Mouse (Mus musculus): ENCODE measurements around the gene 1700028K03Rik. TPM values are rescaled to one million over a fixed set of nuclear protein-coding genes. Genes with fewer than 3 reads are reported as not detected.

1700028K03Rik gene
- total RNA-seq, 1 experiment, result 0.40 TPM

- H3K4me3 ChIP-seq (ENCODE audit: insufficient read depth in 1 of 2, low read depth in 1 of 2, low read length in 2 of 2, poor library complexity in 1 of 2, severe bottlenecking in 1 of 2), result no peak overlapping the region
- no peak overlapping the region for H3K9ac ChIP-seq (ENCODE audit: insufficient read depth, low read depth, low read length, poor library complexity, severe bottlenecking)
- H3K4me1 ChIP-seq (ENCODE audit: control insufficient read depth in 2 of 2, insufficient read depth in 2 of 2, low read length in 2 of 2, poor library complexity in 1 of 2), result no peaks in the 10 kb centered on the region
- in situ Hi-C loops (cut with MboI; ENCODE audit: low sequenced_read_pairs in 2 of 2, unreplicated experiment in 2 of 2), result no loop called here
- no peak for TF ChIP-seq HCFC1 (IDR thresholded peaks at IDR 0.05; ENCODE audit: borderline replicate concordance, insufficient read depth, low read length)
- TF ChIP-seq ZNF384 (IDR thresholded peaks at IDR 0.05; ENCODE audit: low read depth, low read length), result no peak
- no peak for TF ChIP-seq CHD2 (IDR thresholded peaks at IDR 0.05; ENCODE audit: low read depth, low read length)
- no peak for TF ChIP-seq MAFK (IDR thresholded peaks at IDR 0.05; ENCODE audit: insufficient read depth, low read depth, low read length)
- no peak for TF ChIP-seq ZC3H11A (IDR thresholded peaks at IDR 0.05; ENCODE audit: borderline replicate concordance, low read depth, low read length)
- H3K9me3 ChIP-seq (ENCODE audit: control insufficient read depth, insufficient read depth, low read depth, low read length), result no peaks in the 10 kb centered on the region
- H3K36me3 ChIP-seq (ENCODE audit: control insufficient read depth, insufficient read depth, low read length, poor library complexity, severe bottlenecking), result no peaks in the 10 kb centered on the region
- no peak overlapping the region for H3K27ac ChIP-seq (ENCODE audit: insufficient read depth, low read depth, low read length, poor library complexity, severe bottlenecking)
- no peak for DNase-seq (ENCODE audit: low read depth, low spot score)
Observed at GRCm38 (mm10) chr5:107515453-107515852, 19.1 kb upstream of the 1700028K03Rik start.

- Histone ChIP-seq H3K4me3 (ENCODE audit: insufficient read depth in 1 of 2, low read depth in 1 of 2, low read length in 2 of 2, poor library complexity in 1 of 2, severe bottlenecking in 1 of 2) (no peak overlapping the region), H3K27ac (ENCODE audit: insufficient read depth, low read depth, low read length, poor library complexity, severe bottlenecking) (no peak overlapping the region), H3K9ac (ENCODE audit: insufficient read depth, low read depth, low read length, poor library complexity, severe bottlenecking) (no peak overlapping the region), H3K9me3 (ENCODE audit: control insufficient read depth, insufficient read depth, low read depth, low read length) (no peaks in the 10 kb centered on the region), H3K4me1 (ENCODE audit: control insufficient read depth in 2 of 2, insufficient read depth in 2 of 2, low read length in 2 of 2, poor library complexity in 1 of 2) (no peaks in the 10 kb centered on the region), H3K36me3 (ENCODE audit: control insufficient read depth, insufficient read depth, low read length, poor library complexity, severe bottlenecking) (no peaks in the 10 kb centered on the region)
- in situ Hi-C loops (cut with MboI; ENCODE audit: low sequenced_read_pairs in 2 of 2, unreplicated experiment in 2 of 2), result no loop called here
- DNase-seq (ENCODE audit: low read depth, low spot score), result no peak
- TF ChIP-seq HCFC1 (IDR thresholded peaks at IDR 0.05; ENCODE audit: borderline replicate concordance, insufficient read depth, low read length), result no peak
- no peak for TF ChIP-seq MAFK (IDR thresholded peaks at IDR 0.05; ENCODE audit: insufficient read depth, low read depth, low read length)
- no peak for TF ChIP-seq CHD2 (IDR thresholded peaks at IDR 0.05; ENCODE audit: low read depth, low read length)
- TF ChIP-seq ZNF384 (IDR thresholded peaks at IDR 0.05; ENCODE audit: low read depth, low read length), result no peak
- no peak for TF ChIP-seq ZC3H11A (IDR thresholded peaks at IDR 0.05; ENCODE audit: borderline replicate concordance, low read depth, low read length)
Observed at GRCm38 (mm10) chr5:107516087-107516486, 18.4 kb upstream of the 1700028K03Rik start.

GRCm38 (mm10) chr5:107518602-107519001 is 15.9 kb upstream of the 1700028K03Rik start:
- Histone ChIP-seq H3K36me3 (ENCODE audit: control insufficient read depth, insufficient read depth, low read length, poor library complexity, severe bottlenecking) (no peaks in the 10 kb centered on the region), H3K27ac (ENCODE audit: insufficient read depth, low read depth, low read length, poor library complexity, severe bottlenecking) (no peak overlapping the region), H3K4me3 (ENCODE audit: insufficient read depth in 1 of 2, low read depth in 1 of 2, low read length in 2 of 2, poor library complexity in 1 of 2, severe bottlenecking in 1 of 2) (no peak overlapping the region), H3K9me3 (ENCODE audit: control insufficient read depth, insufficient read depth, low read depth, low read length) (no peaks in the 10 kb centered on the region), H3K4me1 (ENCODE audit: control insufficient read depth in 2 of 2, insufficient read depth in 2 of 2, low read length in 2 of 2, poor library complexity in 1 of 2) (no peaks in the 10 kb centered on the region), H3K9ac (ENCODE audit: insufficient read depth, low read depth, low read length, poor library complexity, severe bottlenecking) (no peak overlapping the region)
- in situ Hi-C loops (cut with MboI; ENCODE audit: low sequenced_read_pairs in 2 of 2, unreplicated experiment in 2 of 2), result no loop called here
- TF ChIP-seq ZNF384 (IDR thresholded peaks at IDR 0.05; ENCODE audit: low read depth, low read length), result no peak
- TF ChIP-seq CHD2 (IDR thresholded peaks at IDR 0.05; ENCODE audit: low read depth, low read length), result no peak
- no peak for TF ChIP-seq HCFC1 (IDR thresholded peaks at IDR 0.05; ENCODE audit: borderline replicate concordance, insufficient read depth, low read length)
- no peak for TF ChIP-seq MAFK (IDR thresholded peaks at IDR 0.05; ENCODE audit: insufficient read depth, low read depth, low read length)
- TF ChIP-seq ZC3H11A (IDR thresholded peaks at IDR 0.05; ENCODE audit: borderline replicate concordance, low read depth, low read length), result no peak
- DNase-seq (ENCODE audit: low read depth, low spot score), result no peak

- no peak overlapping the region for H3K9ac ChIP-seq (ENCODE audit: insufficient read depth, low read depth, low read length, poor library complexity, severe bottlenecking)
- H3K36me3 ChIP-seq (ENCODE audit: control insufficient read depth, insufficient read depth, low read length, poor library complexity, severe bottlenecking), result no peaks in the 10 kb centered on the region
- TF ChIP-seq ZC3H11A (IDR thresholded peaks at IDR 0.05; ENCODE audit: borderline replicate concordance, low read depth, low read length) (no peak), MAFK (IDR thresholded peaks at IDR 0.05; ENCODE audit: insufficient read depth, low read depth, low read length) (no peak), HCFC1 (IDR thresholded peaks at IDR 0.05; ENCODE audit: borderline replicate concordance, insufficient read depth, low read length) (no peak), CHD2 (IDR thresholded peaks at IDR 0.05; ENCODE audit: low read depth, low read length) (no peak), ZNF384 (IDR thresholded peaks at IDR 0.05; ENCODE audit: low read depth, low read length) (no peak)
- no peak overlapping the region for H3K4me3 ChIP-seq (ENCODE audit: insufficient read depth in 1 of 2, low read depth in 1 of 2, low read length in 2 of 2, poor library complexity in 1 of 2, severe bottlenecking in 1 of 2)
- in situ Hi-C loops (cut with MboI; ENCODE audit: low sequenced_read_pairs in 2 of 2, unreplicated experiment in 2 of 2), result no loop called here
- DNase-seq (ENCODE audit: low read depth, low spot score), result no peak
- no peaks in the 10 kb centered on the region for H3K4me1 ChIP-seq (ENCODE audit: control insufficient read depth in 2 of 2, insufficient read depth in 2 of 2, low read length in 2 of 2, poor library complexity in 1 of 2)
- H3K9me3 ChIP-seq (ENCODE audit: control insufficient read depth, insufficient read depth, low read depth, low read length), result no peaks in the 10 kb centered on the region
- no peak overlapping the region for H3K27ac ChIP-seq (ENCODE audit: insufficient read depth, low read depth, low read length, poor library complexity, severe bottlenecking)
Observed at GRCm38 (mm10) chr5:107521386-107521785, 13.1 kb upstream of the 1700028K03Rik start.

- no peaks in the 10 kb centered on the region for H3K9me3 ChIP-seq (ENCODE audit: control insufficient read depth, insufficient read depth, low read depth, low read length)
- no peaks in the 10 kb centered on the region for H3K36me3 ChIP-seq (ENCODE audit: control insufficient read depth, insufficient read depth, low read length, poor library complexity, severe bottlenecking)
- no peaks in the 10 kb centered on the region for H3K4me1 ChIP-seq (ENCODE audit: control insufficient read depth in 2 of 2, insufficient read depth in 2 of 2, low read length in 2 of 2, poor library complexity in 1 of 2)
- in situ Hi-C loops (cut with MboI; ENCODE audit: low sequenced_read_pairs in 2 of 2, unreplicated experiment in 2 of 2), result no loop called here
- no peak overlapping the region for H3K9ac ChIP-seq (ENCODE audit: insufficient read depth, low read depth, low read length, poor library complexity, severe bottlenecking)
- H3K27ac ChIP-seq (ENCODE audit: insufficient read depth, low read depth, low read length, poor library complexity, severe bottlenecking), result no peak overlapping the region
- TF ChIP-seq CHD2 (IDR thresholded peaks at IDR 0.05; ENCODE audit: low read depth, low read length) (no peak), HCFC1 (IDR thresholded peaks at IDR 0.05; ENCODE audit: borderline replicate concordance, insufficient read depth, low read length) (no peak), MAFK (IDR thresholded peaks at IDR 0.05; ENCODE audit: insufficient read depth, low read depth, low read length) (no peak), ZNF384 (IDR thresholded peaks at IDR 0.05; ENCODE audit: low read depth, low read length) (no peak), ZC3H11A (IDR thresholded peaks at IDR 0.05; ENCODE audit: borderline replicate concordance, low read depth, low read length) (no peak)
- H3K4me3 ChIP-seq (ENCODE audit: insufficient read depth in 1 of 2, low read depth in 1 of 2, low read length in 2 of 2, poor library complexity in 1 of 2, severe bottlenecking in 1 of 2), result no peak overlapping the region
- no peak for DNase-seq (ENCODE audit: low read depth, low spot score)
Observed at GRCm38 (mm10) chr5:107521897-107522296, 12.6 kb upstream of the 1700028K03Rik start.

Data from ES-E14 (cell line).